Mouse (Mus musculus): ENCODE measurements at regions not wholly inside any gene's neighbourhood (a gene's known extent, or its start where the extent isn't known, plus 50 kb on each side); places are given as distances from the start of the nearest gene placed in this dataset.

- no peak for DNase-seq (ENCODE audit: low read depth)
Measured at GRCm38 (mm10) chr13:90493696-90494095, 404.3 kb upstream of the Xrcc4 start.

GRCm38 (mm10) chr13:90490991-90491951 is 401.9 kb upstream of the Xrcc4 start:
- no peak for DNase-seq (ENCODE audit: low read depth)

- no peak for DNase-seq (ENCODE audit: low read depth)
Measured at GRCm38 (mm10) chr13:90480484-90480883, 391.1 kb upstream of the Xrcc4 start.

DNA sequence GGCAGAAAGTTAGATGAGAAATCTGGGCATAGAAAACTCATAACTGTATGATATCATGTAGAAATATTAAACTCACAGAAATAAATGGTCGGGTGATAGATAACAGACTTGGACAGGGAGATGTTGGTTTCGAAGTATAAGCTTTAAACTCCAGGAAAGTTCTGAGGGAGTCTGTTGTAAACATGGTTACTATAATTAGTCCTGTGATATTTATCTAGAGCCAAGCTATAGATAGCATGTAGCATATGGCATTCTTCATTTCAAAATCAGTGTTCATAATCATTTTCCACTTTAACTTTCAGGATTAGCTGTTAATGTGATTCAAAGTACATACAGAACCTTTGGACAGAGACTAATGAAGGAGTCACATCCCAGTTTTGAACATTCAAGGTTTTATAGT is 387.5 kb upstream of the Xrcc4 start:
- DNase-seq (ENCODE audit: low read depth), result no peak

GRCm38 (mm10) chr13:90474507-90474906 is 385.1 kb upstream of the Xrcc4 start:
- DNase-seq (ENCODE audit: low read depth), result no peak

- DNase-seq (ENCODE audit: low read depth), result no peak
Measured at GRCm38 (mm10) chr13:90474053-90474452, 384.6 kb upstream of the Xrcc4 start.

DNA sequence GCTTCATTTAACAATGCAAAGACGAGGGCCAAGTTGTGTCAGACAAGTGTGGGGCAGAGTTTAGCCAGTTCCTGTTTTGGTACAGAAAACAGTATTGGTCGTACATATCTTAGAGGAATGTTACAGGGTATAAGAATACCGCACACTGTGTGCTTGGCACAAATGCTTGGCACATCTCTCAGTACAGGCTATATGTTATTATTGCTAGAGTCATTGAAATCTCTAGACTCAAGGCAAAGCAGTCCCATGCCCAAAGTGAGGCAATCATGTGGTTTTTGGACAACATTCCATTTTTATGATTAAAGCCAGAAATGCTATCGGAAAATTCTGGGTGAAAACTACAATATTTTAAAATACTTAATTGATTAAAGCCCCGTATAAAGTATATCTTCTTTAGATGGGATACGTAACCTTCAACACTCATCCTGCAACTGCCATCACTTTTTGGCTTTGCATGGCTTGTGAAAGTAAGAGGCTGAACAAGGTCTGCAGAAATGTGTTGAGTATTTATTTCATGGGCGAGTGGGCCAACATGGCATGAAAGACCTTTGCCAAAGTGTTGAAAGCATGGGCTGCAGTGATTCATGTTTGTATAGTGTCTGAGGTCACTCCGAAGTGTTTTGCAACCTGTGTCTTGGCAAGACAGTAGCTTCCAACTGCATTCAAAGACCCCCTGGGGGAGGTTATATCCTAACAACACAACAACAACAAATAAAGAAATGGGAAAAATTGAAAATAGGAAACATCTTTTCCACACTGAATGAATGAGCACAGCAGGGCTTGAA is 383.8 kb upstream of the Xrcc4 start:
- no peak for DNase-seq (ENCODE audit: low read depth)

- no peak for DNase-seq (ENCODE audit: low read depth)
Measured at GRCm38 (mm10) chr13:90466096-90466495, 376.7 kb upstream of the Xrcc4 start.

GRCm38 (mm10) chr13:90464051-90464450 is 374.6 kb upstream of the Xrcc4 start:
- DNase-seq (ENCODE audit: low read depth), result no peak

DNA sequence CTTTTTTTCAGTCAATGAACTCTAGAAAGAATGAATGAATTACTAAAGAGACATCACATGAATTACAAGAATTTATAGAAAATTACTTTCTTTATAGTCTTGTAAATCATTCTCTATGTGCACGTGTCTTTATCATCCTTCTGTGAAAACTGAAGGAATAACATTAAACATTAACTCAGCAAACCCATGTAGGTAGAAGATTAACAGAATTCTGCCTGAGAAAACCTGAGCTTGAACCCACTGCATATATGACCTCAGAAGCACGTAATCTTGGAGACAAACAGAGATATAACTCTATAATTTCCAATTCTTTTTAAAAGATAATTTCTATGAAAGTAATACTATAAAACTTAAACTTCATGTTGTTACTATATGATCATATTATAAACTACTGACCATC is 374.0 kb upstream of the Xrcc4 start:
- no peak for DNase-seq (ENCODE audit: low read depth)

- DNase-seq (ENCODE audit: low read depth), result no peak
Measured at GRCm38 (mm10) chr13:90454631-90455030, 365.2 kb upstream of the Xrcc4 start.

DNA sequence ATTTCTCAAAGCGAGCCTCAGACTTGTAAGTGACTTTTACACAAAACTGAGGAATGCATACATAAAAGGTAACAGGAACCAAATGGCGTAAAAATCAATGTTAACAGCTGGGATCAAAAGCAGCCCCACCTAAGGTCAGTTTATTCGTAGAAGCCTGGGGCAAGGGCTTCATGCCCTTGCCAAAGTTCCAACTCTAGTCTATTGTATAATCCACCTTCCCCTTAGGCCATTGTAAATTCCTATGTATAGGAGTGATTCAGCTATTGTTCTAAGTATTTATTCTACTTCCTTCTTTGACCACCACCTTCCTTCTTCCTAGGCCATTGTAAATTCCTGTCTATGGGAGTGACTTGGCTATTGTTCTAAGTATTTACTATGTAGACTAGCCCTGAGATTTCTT is 337.5 kb upstream of the Xrcc4 start:
- DNase-seq (ENCODE audit: low read depth), result no peak

GRCm38 (mm10) chr13:90425379-90425778 is 336.0 kb upstream of the Xrcc4 start:
- no peak for DNase-seq (ENCODE audit: low read depth)

- no peak for DNase-seq (ENCODE audit: low read depth)
Measured at GRCm38 (mm10) chr13:90424541-90424940, 335.1 kb upstream of the Xrcc4 start.

GRCm38 (mm10) chr13:90420966-90421365 is 331.6 kb upstream of the Xrcc4 start:
- DNase-seq (ENCODE audit: low read depth), result no peak

GRCm38 (mm10) chr13:90404392-90404791 is 315.0 kb upstream of the Xrcc4 start:
- no peak for DNase-seq (ENCODE audit: low read depth)

DNA sequence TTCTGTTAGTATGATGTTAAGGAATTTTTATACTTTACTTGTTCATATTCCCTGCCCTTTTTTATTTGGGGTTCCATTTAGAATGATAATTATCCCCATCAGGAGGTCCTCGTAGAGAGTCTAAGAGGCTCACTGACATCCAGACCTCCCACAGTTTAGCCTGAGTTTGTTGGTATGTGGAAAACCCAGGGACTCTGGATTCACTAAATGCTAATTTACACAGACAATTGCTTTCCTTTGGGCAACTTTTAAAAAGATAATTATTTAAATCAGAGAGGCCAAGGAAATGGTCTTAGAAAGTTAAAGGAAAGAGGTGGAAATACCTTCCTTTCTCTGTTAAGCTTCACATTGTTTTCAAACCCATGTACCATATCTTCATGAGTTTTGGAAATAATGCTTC is 312.7 kb upstream of the Xrcc4 start:
- DNase-seq (ENCODE audit: low read depth), result no peak

DNA sequence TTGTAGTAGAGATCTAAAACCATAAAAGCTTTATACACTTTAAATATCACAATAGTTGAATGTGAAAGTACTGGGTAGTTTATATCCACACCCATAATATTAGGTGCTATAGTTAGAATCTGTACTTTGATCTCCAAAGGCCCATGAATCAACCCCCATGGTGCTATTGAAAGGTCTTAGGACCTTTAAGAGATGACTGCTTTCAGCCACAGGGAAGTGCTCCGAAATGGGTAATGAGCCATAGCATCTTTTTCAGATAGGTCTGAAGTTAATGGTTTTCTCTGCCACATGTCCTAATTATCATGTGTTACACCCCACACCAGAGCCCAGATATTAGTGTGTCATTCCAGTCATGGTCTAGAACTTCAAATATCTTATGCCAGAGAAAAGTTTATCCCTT is 312.1 kb upstream of the Xrcc4 start:
- no peak for DNase-seq (ENCODE audit: low read depth)

- no peak for DNase-seq (ENCODE audit: low read depth)
Measured at GRCm38 (mm10) chr13:90395274-90396023, 306.0 kb upstream of the Xrcc4 start.

GRCm38 (mm10) chr13:90394815-90395241 is 305.4 kb upstream of the Xrcc4 start:
- no peak for DNase-seq (ENCODE audit: low read depth)

GRCm38 (mm10) chr13:90392415-90392814 is 303.0 kb upstream of the Xrcc4 start:
- no peak for DNase-seq (ENCODE audit: low read depth)

DNA sequence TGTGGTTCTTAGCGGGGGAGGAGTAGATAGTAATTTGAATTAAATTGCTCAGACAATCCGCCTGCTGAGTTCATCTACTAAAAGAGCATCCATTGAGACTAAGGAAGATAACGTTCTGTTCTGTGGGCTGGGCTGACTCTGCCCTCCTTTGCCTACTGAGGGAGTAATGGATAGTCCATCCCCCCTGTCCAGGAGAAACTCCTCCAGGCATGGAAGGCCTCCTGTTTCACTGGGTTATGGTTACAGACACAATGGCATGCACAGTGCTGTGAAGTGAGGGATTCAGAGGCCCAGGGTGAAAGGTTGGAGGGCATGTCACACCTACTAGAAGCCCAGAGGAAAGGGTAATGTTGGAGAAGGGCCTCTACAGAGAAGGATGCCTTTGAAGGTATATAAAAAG is 287.2 kb upstream of the Xrcc4 start:
- DNase-seq (ENCODE audit: low read depth), result no peak
